Mouse (Mus musculus) ES-E14 (cell line): ENCODE data around the gene Adh5.

Source experiments
- CHD2 ChIP-seq: IDR thresholded peaks from 2 replicates; pipeline ENCODE4 v1.6.1; 2014; ENCODE audit warnings: mild to moderate bottlenecking, low read depth, low read length, inconsistent platforms
- HCFC1 ChIP-seq: IDR thresholded peaks from 2 replicates; pipeline ENCODE4 v1.6.1; 2012; ENCODE audit warnings: low read length, inconsistent platforms, borderline replicate concordance; ENCODE audit not compliant: insufficient read depth
- MAFK ChIP-seq: IDR thresholded peaks from 2 replicates; pipeline ENCODE4 v1.6.1; 2014; ENCODE audit warnings: mild to moderate bottlenecking, low read depth, low read length, inconsistent platforms; ENCODE audit not compliant: insufficient read depth
- ZC3H11A ChIP-seq: IDR thresholded peaks from 2 replicates; pipeline ENCODE4 v1.6.1; 2012; ENCODE audit warnings: low read depth, mild to moderate bottlenecking, inconsistent platforms, low read length, borderline replicate concordance
- ZNF384 ChIP-seq: IDR thresholded peaks from 2 replicates; pipeline ENCODE4 v1.6.1; 2012; ENCODE audit warnings: low read depth, low read length, inconsistent platforms

GRCm38 (mm10) chr3:138463807-138464206 lies 20.9 kb downstream of the Adh5 start:
- TF ChIP-seq HCFC1 (no peak), CHD2 (no peak), MAFK (no peak), ZNF384 (no peak), ZC3H11A (no peak)
